Mouse (Mus musculus) myocyte (in vitro differentiated cells): Measurements from ENCODE around the gene Atp6v1a.

Experiments used
- MAX ChIP-seq: IDR thresholded peaks from one replicate; pipeline ENCODE4 v1.6.1; 2011; ENCODE audit warnings: low read depth, mild to moderate bottlenecking, control low read depth
- MYOD1 ChIP-seq, 3 experiments: IDR thresholded peaks; one replicate each; pipeline ENCODE4 v1.6.1; 2011; ENCODE audit warnings: control low read depth in 2 of 3, low read depth in 2 of 3, mild to moderate bottlenecking in 2 of 3, moderate library complexity in 1 of 3; ENCODE audit not compliant: insufficient read length in 2 of 3, control insufficient read depth in 1 of 3
- MYOG ChIP-seq, 3 experiments: IDR thresholded peaks; one replicate each; pipeline ENCODE4 v1.6.1; 2011; ENCODE audit warnings: control low read depth in 2 of 3, low read depth in 2 of 3, mild to moderate bottlenecking in 2 of 3; ENCODE audit not compliant: insufficient read length in 2 of 3, control insufficient read depth in 1 of 3, insufficient read depth in 1 of 3
- POLR2A ChIP-seq: IDR thresholded peaks from one replicate; pipeline ENCODE4 v1.6.1; 2011; ENCODE audit warnings: low read depth, mild to moderate bottlenecking, control low read depth, moderate library complexity; ENCODE audit not compliant: insufficient read length
- REST ChIP-seq: IDR thresholded peaks from one replicate; pipeline ENCODE4 v1.6.1; 2011; ENCODE audit warnings: mild to moderate bottlenecking, control low read depth, moderate library complexity; ENCODE audit not compliant: insufficient read depth, insufficient read length
- SRF ChIP-seq: IDR thresholded peaks from one replicate; pipeline ENCODE4 v1.6.1; 2011; ENCODE audit warnings: low read depth; ENCODE audit not compliant: control insufficient read depth, insufficient read length
- TCF12 ChIP-seq: IDR thresholded peaks from one replicate; pipeline ENCODE4 v1.6.1; 2011; ENCODE audit warnings: mild to moderate bottlenecking, control low read depth; ENCODE audit not compliant: poor library complexity, insufficient read depth, severe bottlenecking
- TCF3 ChIP-seq: IDR thresholded peaks from one replicate; pipeline ENCODE4 v1.6.1; 2011; ENCODE audit warnings: low read depth, control low read depth; ENCODE audit not compliant: insufficient read length

GRCm38 (mm10) chr16:44136511-44137021, 2.9 kb downstream of the Atp6v1a start:
- TF ChIP-seq POLR2A (no peak), TCF3 (no peak), REST (no peak), TCF12 (no peak), MAX (no peak), MYOG (IDR thresholded peaks at IDR 0.05; ENCODE audit: control insufficient read depth in 1 of 3, insufficient read depth in 1 of 3, insufficient read length in 2 of 3, low read depth in 2 of 3) (no peak), SRF (no peak), MYOD1 (IDR thresholded peaks at IDR 0.05; ENCODE audit: control insufficient read depth in 1 of 3, insufficient read length in 2 of 3, low read depth in 2 of 3) (no peak)
